Mouse (Mus musculus): Measurements from ENCODE around the gene Trim25. TPM values are rescaled to one million over a fixed set of nuclear protein-coding genes. Genes with fewer than 3 reads are reported as not detected.
A peak's percentile ranks its signal among the peaks of the same experiment; 100 is the strongest.

The Trim25 gene
- polyA plus RNA-seq, 1 experiment, result 6.3 TPM

DNA sequence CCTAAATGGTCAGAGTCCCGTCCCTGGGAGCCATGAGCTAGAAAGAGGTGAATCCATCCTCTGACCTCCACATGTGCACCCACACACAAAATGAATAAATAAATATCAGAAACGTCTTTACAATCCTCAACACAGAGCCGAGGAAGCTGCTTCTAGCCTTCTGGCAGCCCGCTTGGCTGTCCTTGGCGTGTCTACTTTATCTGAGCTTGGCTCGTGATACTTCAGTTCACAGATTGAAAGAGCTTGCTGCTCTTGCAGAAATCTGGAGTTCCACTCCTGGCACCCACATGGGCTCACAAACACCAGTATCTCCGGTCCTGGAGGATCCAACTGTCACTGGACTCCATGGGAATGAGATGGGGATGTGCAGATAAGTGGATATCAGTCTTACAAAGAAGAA is 22.5 kb downstream of the Trim25 start:
- Histone ChIP-seq H3K4me1 (peaks cover 89% of the 10 kb centered on the region), H3K9me3 (no peaks in the 10 kb centered on the region), H3K4me3 (replicated peaks) (no peak overlapping the region), H3K27me3 (replicated peaks) (no peaks in the 10 kb centered on the region), H3K36me3 (replicated peaks; ENCODE audit: low read length) (peaks cover 61% of the 10 kb centered on the region)
- TF ChIP-seq FLI1 (IDR thresholded peaks at IDR 0.05; ENCODE audit: low read length), result no peak

DNA sequence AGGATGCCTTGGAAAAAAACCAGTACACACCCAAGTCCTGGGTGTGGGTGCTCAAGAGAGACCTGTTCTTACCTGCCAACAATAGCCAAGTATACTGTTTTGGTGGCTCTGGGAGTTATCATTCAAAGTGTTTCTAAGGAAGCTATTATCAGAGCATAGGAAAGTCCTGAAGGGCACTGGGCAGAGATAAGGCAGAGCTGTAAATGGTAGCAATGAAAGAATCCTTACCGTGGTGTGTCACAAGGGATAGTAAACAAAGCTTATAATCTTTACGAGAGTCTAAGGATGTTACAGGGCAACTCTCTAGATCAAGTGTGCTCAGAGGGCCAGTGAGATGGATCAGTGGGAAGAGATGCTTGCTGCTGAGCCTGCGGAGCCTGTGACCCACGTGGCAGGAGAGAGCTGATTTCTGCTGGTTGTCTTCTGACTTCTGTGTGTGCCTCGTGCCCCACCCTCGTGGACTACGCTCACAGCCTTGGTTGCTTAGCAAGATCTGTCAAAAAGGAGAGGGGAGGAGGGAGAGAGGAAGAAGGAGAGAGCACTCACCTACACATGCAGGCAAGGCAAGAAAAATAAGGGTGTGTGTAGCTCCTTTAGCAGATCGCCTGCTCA is 23.1 kb downstream of the Trim25 start:
- Histone ChIP-seq H3K36me3 (replicated peaks; ENCODE audit: low read length) (peaks cover 55% of the 10 kb centered on the region), H3K4me1 (peaks cover 85% of the 10 kb centered on the region), H3K4me3 (replicated peaks) (no peak overlapping the region), H3K9me3 (no peaks in the 10 kb centered on the region), H3K27me3 (replicated peaks) (no peaks in the 10 kb centered on the region)
- TF ChIP-seq FLI1 (IDR thresholded peaks at IDR 0.05; ENCODE audit: low read length) (no peak), GATA1 (IDR thresholded peaks at IDR 0.05; ENCODE audit: borderline replicate concordance, low read length) (no peak)

DNA sequence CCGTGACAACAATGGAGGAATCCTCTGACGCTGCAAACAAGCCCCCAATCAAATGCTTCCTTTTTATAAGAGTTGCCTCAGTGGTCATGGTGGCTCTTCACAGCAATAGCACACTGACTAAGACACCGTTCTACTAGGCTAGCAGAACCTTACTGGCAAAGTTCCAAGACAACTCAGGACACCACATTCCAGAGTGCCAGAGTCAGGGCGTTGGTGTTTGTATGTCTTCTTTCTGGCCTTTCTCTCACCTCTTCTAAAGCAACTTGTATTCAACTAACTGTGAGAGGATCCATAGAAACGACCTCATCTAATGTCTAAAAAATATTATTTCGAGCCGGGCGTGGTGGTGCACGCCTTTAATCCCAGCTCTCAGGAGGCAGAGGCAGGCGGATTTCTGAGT is 24.3 kb downstream of the Trim25 start:
- no peak overlapping the region for H3K4me3 ChIP-seq (replicated peaks)
- H3K4me1 ChIP-seq, result peaks cover 84% of the 10 kb centered on the region
- no peaks in the 10 kb centered on the region for H3K9me3 ChIP-seq
- no peak for TF ChIP-seq GATA1 (IDR thresholded peaks at IDR 0.05; ENCODE audit: borderline replicate concordance, low read length)
- TF ChIP-seq FLI1 (IDR thresholded peaks at IDR 0.05; ENCODE audit: low read length), result no peak
- no peaks in the 10 kb centered on the region for H3K27me3 ChIP-seq (replicated peaks)
- H3K36me3 ChIP-seq (replicated peaks; ENCODE audit: low read length), result peaks cover 43% of the 10 kb centered on the region

DNA sequence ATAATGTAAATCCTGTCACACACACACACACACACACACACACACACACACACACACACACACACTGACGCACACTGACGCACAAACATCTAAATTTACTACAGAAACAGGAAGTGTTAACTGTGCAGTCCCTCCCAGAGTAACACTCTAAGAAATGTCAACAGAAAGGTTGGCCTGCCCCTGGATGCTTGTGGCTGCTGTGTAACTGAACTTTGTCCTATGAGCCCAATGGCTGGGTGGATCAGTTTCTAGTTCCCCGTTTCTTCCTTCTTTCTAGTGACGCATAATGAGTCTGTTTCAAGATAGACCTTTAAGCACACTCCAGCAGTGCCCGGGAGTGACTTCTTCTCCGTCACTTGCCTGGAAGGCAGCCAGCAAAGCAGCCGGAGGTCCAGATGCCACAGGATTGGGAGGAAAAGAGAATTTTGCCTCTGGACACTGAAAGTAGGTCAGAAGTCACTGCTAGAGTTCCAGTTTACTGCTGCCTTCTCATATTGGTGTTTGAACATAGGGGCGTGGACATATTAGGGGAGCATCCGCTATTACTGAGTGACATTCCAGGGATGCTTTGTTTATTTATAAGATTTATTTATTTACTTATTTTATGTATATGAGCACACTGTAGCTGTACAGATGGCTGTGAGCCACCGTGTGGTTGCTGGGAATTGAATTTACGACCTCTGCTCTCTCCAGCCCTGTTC is 25.2 kb downstream of the Trim25 start:
- TF ChIP-seq GATA1 (IDR thresholded peaks at IDR 0.05; ENCODE audit: borderline replicate concordance, low read length) (no peak), FLI1 (IDR thresholded peaks at IDR 0.05; ENCODE audit: low read length) (no peak)
- Histone ChIP-seq H3K4me1 (peaks cover 86% of the 10 kb centered on the region), H3K36me3 (replicated peaks; ENCODE audit: low read length) (peaks cover 34% of the 10 kb centered on the region), H3K4me3 (replicated peaks) (peak overlapping the region; percentile 42), H3K27me3 (replicated peaks) (no peaks in the 10 kb centered on the region), H3K9me3 (no peaks in the 10 kb centered on the region)

DNA sequence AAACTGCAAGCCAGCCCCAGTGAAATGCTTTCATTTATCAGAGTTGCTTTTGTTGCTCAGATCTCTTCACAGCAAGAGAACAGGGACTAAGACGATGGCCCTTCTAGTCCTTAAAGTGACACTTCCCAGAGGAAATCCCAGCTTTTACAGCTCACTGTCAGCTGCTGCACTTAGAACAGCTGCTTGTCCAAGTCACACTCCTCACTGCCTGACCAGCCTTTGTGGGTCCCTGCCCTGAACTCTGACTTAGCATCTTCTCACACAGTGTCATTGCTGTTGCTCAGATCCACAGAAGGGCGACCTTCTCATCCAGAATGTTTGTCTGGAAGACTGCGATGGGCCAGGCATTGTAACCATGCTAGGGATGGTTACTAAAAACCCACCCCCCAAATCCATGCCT is 26.4 kb downstream of the Trim25 start:
- H3K27me3 ChIP-seq (replicated peaks), result no peaks in the 10 kb centered on the region
- no peak overlapping the region for H3K4me3 ChIP-seq (replicated peaks)
- H3K9me3 ChIP-seq, result no peaks in the 10 kb centered on the region
- peaks cover 84% of the 10 kb centered on the region for H3K4me1 ChIP-seq
- peaks cover 24% of the 10 kb centered on the region for H3K36me3 ChIP-seq (replicated peaks; ENCODE audit: low read length)
- no peak for TF ChIP-seq GATA1 (IDR thresholded peaks at IDR 0.05; ENCODE audit: borderline replicate concordance, low read length)
- no peak for TF ChIP-seq FLI1 (IDR thresholded peaks at IDR 0.05; ENCODE audit: low read length)

DNA sequence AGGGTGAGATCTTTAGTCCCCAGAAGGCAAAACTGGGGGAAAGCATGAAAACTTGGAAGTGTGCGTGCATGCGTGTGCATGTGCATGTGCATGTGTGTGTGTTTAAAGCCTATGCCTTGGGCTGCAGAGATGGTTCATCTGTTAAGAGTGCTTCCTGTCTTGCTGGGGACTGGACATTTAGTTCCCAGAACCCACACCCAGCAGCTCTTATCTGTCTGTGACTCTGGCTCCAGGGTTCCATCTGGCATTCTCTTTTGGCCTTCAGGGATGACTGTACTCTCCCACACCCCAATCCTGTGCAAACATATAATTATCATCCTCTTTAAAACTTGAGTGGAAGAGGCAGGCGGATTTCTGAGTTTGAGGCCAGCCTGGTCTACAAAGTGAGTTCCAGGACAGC is 26.9 kb downstream of the Trim25 start:
- Histone ChIP-seq H3K4me3 (replicated peaks) (peak overlapping the region; percentile 7), H3K9me3 (no peaks in the 10 kb centered on the region), H3K27me3 (replicated peaks) (no peaks in the 10 kb centered on the region), H3K36me3 (replicated peaks; ENCODE audit: low read length) (peaks cover 19% of the 10 kb centered on the region), H3K4me1 (peaks cover 82% of the 10 kb centered on the region)
- TF ChIP-seq FLI1 (IDR thresholded peaks at IDR 0.05; ENCODE audit: low read length), result no peak
- no peak for TF ChIP-seq GATA1 (IDR thresholded peaks at IDR 0.05; ENCODE audit: borderline replicate concordance, low read length)

DNA sequence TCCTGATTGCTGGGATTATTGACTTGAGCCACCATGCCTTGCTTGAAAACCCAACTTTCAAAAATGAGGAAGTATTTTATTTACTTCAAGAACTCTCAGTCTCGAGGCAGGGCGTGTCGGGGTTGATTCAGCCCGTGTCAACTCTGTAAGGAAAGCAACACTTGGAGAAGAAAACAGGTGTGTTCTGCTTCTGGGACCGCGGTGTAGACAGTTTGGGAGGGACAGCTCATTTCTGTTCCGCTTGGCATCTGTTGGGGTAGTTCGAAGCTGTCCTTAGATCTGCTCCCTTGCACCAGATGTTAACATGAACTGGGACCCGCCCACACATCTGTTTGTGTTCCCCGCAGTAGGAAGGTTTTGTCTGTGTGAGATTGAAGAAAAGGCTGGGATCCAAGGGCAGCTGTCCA is 28.8 kb downstream of the Trim25 start:
- Histone ChIP-seq H3K4me3 (replicated peaks) (peak overlapping the region; percentile 40), H3K4me1 (peaks cover 67% of the 10 kb centered on the region), H3K36me3 (replicated peaks; ENCODE audit: low read length) (peaks cover 5% of the 10 kb centered on the region), H3K9me3 (no peaks in the 10 kb centered on the region), H3K27me3 (replicated peaks) (no peaks in the 10 kb centered on the region)
- TF ChIP-seq GATA1 (IDR thresholded peaks at IDR 0.05; ENCODE audit: borderline replicate concordance, low read length) (no peak), FLI1 (IDR thresholded peaks at IDR 0.05; ENCODE audit: low read length) (no peak)

DNA sequence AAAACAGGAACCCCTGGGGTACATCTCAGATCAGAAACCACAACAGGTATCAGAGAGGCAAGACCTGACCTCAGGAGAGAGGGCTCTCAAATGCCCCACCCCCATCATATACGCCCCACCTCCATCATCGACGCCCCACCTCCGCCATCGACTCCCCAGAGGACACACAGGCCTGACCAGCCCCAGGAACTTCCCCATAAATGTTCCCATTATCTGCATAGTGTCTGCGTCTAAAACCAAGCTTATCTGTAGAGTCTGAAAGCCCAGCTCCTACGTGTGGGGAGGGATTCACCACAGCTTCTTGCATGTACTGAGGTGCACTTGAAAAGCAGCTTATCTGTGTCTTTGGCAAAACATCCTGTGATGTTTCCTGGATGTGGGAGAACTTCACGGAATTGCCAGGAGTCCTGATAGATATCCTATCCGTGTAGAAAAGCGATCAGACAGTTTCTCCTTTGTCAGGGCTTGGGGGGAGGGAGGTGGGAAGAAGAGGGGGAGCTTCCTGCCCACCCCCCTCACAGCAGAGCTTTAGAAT is 29.8 kb downstream of the Trim25 start:
- peaks cover 58% of the 10 kb centered on the region for H3K4me1 ChIP-seq
- H3K27me3 ChIP-seq (replicated peaks), result no peaks in the 10 kb centered on the region
- peaks cover 4% of the 10 kb centered on the region for H3K36me3 ChIP-seq (replicated peaks; ENCODE audit: low read length)
- H3K4me3 ChIP-seq (replicated peaks), result no peak overlapping the region
- no peaks in the 10 kb centered on the region for H3K9me3 ChIP-seq
- no peak for TF ChIP-seq GATA1 (IDR thresholded peaks at IDR 0.05; ENCODE audit: borderline replicate concordance, low read length)

DNA sequence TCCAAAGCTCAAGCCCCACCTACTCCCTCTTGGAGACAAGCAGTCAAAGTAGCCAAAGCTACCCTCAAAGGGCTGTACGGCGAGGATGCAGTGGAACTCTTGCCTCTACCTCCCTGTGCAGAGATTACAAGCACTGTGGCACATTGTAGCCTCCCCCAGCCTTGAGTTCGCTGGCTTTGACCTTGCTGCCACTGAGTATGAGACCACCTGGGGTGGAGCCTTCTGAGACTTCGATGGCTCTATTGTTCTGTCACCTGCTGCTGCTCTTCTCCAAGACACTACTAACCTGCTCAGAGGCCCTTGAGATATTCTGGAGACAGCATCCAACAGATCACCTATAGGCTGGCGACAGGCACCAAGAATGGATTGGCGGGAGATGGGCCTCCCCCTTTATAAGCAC is 31.4 kb downstream of the Trim25 start:
- no peak for TF ChIP-seq GATA1 (IDR thresholded peaks at IDR 0.05; ENCODE audit: borderline replicate concordance, low read length)
- H3K9me3 ChIP-seq, result no peaks in the 10 kb centered on the region
- H3K4me3 ChIP-seq (replicated peaks), result no peak overlapping the region
- H3K4me1 ChIP-seq, result peaks cover 43% of the 10 kb centered on the region
- no peaks in the 10 kb centered on the region for H3K27me3 ChIP-seq (replicated peaks)
- peaks cover 12% of the 10 kb centered on the region for H3K36me3 ChIP-seq (replicated peaks; ENCODE audit: low read length)

DNA sequence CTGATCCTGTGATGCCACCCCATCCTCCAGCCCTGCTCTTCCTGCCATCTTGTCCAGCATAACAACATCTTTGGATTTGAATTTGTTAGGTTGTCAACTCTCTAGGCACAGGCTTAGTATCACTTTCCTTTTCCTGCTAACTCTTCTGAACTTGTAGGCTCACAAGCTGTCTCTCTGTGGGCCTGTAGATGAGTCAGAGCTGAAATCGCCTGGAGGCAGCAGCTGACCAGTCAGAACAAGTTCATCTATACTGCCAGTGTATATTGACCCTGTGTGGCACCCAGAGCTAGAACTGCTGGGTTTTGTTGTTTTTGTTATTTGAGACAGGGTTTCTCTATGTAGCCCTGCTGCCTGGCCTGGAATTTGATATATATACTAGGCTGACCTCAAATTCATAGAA is 32.0 kb downstream of the Trim25 start:
- peaks cover 37% of the 10 kb centered on the region for H3K4me1 ChIP-seq
- H3K36me3 ChIP-seq (replicated peaks; ENCODE audit: low read length), result peaks cover 12% of the 10 kb centered on the region
- H3K9me3 ChIP-seq, result no peaks in the 10 kb centered on the region
- H3K27me3 ChIP-seq (replicated peaks), result no peaks in the 10 kb centered on the region
- H3K4me3 ChIP-seq (replicated peaks), result no peak overlapping the region
- TF ChIP-seq GATA1 (IDR thresholded peaks at IDR 0.05; ENCODE audit: borderline replicate concordance, low read length) (no peak), FLI1 (IDR thresholded peaks at IDR 0.05; ENCODE audit: low read length) (no peak)

Data from megakaryocyte, embryonic 14.5 days (primary cell).